Mouse (Mus musculus) MEL (cell line): ENCODE results near the gene Padi2. TPM values are rescaled to one million over a fixed set of nuclear protein-coding genes. Genes with fewer than 3 reads are reported as not detected.

Source experiments
- DNase-seq: peaks from one replicate; pipeline ENCODE4 v3.0.0; 2011; ENCODE audit warnings: low read depth, low spot score
- H3K27ac ChIP-seq: 2 replicates; pipeline ENCODE4 v1.5.1; 2012; ENCODE audit warnings: low read depth, mild to moderate bottlenecking, control low read depth, low read length, moderate library complexity; ENCODE audit not compliant: control insufficient read depth
- H3K27me3 ChIP-seq, 2 experiments: fragments of 150-350 bp in 1 of 2; sonication (generic) in 1 of 2; 2 replicates each; pipeline ENCODE4 v1.6.1; 2012; ENCODE audit warnings: low read length in 2 of 2, mild to moderate bottlenecking in 2 of 2, improper control_type of control experiment in 1 of 2, moderate library complexity in 1 of 2; ENCODE audit not compliant: insufficient read depth in 2 of 2, control insufficient read depth in 1 of 2
- H3K36me3 ChIP-seq, 2 experiments: 2 replicates each; pipeline ENCODE4 v1.6.1; 2012 to 2014; ENCODE audit warnings: low read length in 2 of 2, improper control_type of control experiment in 1 of 2, inconsistent platforms in 1 of 2, mild to moderate bottlenecking in 1 of 2; ENCODE audit not compliant: insufficient read depth in 2 of 2, control insufficient read depth in 1 of 2
- H3K4me1 ChIP-seq, 2 experiments: fragments of 150-350 bp in 1 of 2; sonication (generic) in 1 of 2; 2 replicates each; pipeline ENCODE4 v1.6.1; 2012; ENCODE audit warnings: low read length in 2 of 2, improper control_type of control experiment in 1 of 2, mild to moderate bottlenecking in 1 of 2; ENCODE audit not compliant: insufficient read depth in 2 of 2, control insufficient read depth in 1 of 2
- H3K4me3 ChIP-seq, 2 experiments: fragments of 150-350 bp in 1 of 2; sonication (generic) in 1 of 2; 2 replicates each; pipeline ENCODE4 v1.5.1; 2012; ENCODE audit warnings: low read depth in 2 of 2, low read length in 2 of 2, mild to moderate bottlenecking in 2 of 2, moderate library complexity in 2 of 2, control low read depth in 1 of 2, improper control_type of control experiment in 1 of 2; ENCODE audit not compliant: control insufficient read depth in 1 of 2, insufficient read depth in 1 of 2
- H3K79me2 ChIP-seq: 2 replicates; pipeline ENCODE4 v1.6.1; 2012; ENCODE audit warnings: mild to moderate bottlenecking, low read length, moderate library complexity; ENCODE audit not compliant: control insufficient read depth, poor library complexity, insufficient read depth
- H3K9ac ChIP-seq: 2 replicates; pipeline ENCODE4 v1.6.1; 2012; ENCODE audit warnings: low read depth, mild to moderate bottlenecking, control low read depth, low read length, moderate library complexity; ENCODE audit not compliant: control insufficient read depth, poor library complexity, severe bottlenecking
- H3K9me3 ChIP-seq: fragments of 150-350 bp; sonication (generic); replicated peaks from 2 replicates; pipeline ENCODE4 v1.6.1; 2012; ENCODE audit warnings: mild to moderate bottlenecking, low read length, improper control_type of control experiment, moderate library complexity; ENCODE audit not compliant: insufficient read depth
- CHD1 ChIP-seq: IDR thresholded peaks from 2 replicates; pipeline ENCODE4 v1.6.1; 2012; ENCODE audit warnings: low read depth, mild to moderate bottlenecking, inconsistent platforms, low read length, improper control_type of control experiment
- CTCF ChIP-seq, 3 experiments: IDR thresholded peaks in 2 of 3; conservative IDR thresholded peaks in 1 of 3; 2 replicates each; pipeline ENCODE4 v1.5.1; 2011 to 2012; ENCODE audit warnings: low read length in 3 of 3, low read depth in 2 of 3, mild to moderate bottlenecking in 2 of 3, improper control_type of control experiment in 1 of 3, inconsistent platforms in 1 of 3, mixed read lengths in 1 of 3, moderate library complexity in 1 of 3; ENCODE audit not compliant: control insufficient read depth in 1 of 3, insufficient read depth in 1 of 3, poor library complexity in 1 of 3, severe bottlenecking in 1 of 3
- EP300 ChIP-seq, 2 experiments: IDR thresholded peaks; 2 replicates each; pipeline ENCODE4 v1.6.1; 2011; ENCODE audit warnings: improper control_type of control experiment in 2 of 2, low read length in 2 of 2, low read depth in 1 of 2, mild to moderate bottlenecking in 1 of 2
- HCFC1 ChIP-seq: IDR thresholded peaks from 2 replicates; pipeline ENCODE4 v1.6.1; 2012; ENCODE audit warnings: low read depth, mild to moderate bottlenecking, inconsistent platforms, low read length, improper control_type of control experiment, moderate library complexity
- KAT2A ChIP-seq: conservative IDR thresholded peaks from 2 replicates; pipeline ENCODE4 v1.6.1; 2012; ENCODE audit warnings: low read depth, low read length, improper control_type of control experiment, inconsistent platforms
- MAFK ChIP-seq: IDR thresholded peaks from 2 replicates; pipeline ENCODE4 v1.6.1; 2011; ENCODE audit warnings: low read depth, mild to moderate bottlenecking, low read length, improper control_type of control experiment, borderline replicate concordance
- MAX ChIP-seq: IDR thresholded peaks from 2 replicates; pipeline ENCODE4 v1.6.1; 2011; ENCODE audit warnings: low read length, improper control_type of control experiment
- MYB ChIP-seq: IDR thresholded peaks from 2 replicates; pipeline ENCODE4 v1.6.1; 2011; ENCODE audit warnings: mild to moderate bottlenecking, low read depth, low read length, improper control_type of control experiment
- MYC ChIP-seq: IDR thresholded peaks from 2 replicates; pipeline ENCODE4 v1.6.1; 2011; ENCODE audit warnings: low read depth, mild to moderate bottlenecking, low read length, improper control_type of control experiment, moderate library complexity
- POLR2AphosphoS2 ChIP-seq: IDR thresholded peaks from 2 replicates; pipeline ENCODE4 v1.6.1; 2011; ENCODE audit warnings: low read length, improper control_type of control experiment
- RCOR1 ChIP-seq: IDR thresholded peaks from 2 replicates; pipeline ENCODE4 v1.6.1; 2012; ENCODE audit warnings: low read depth, mild to moderate bottlenecking, inconsistent platforms, low read length, improper control_type of control experiment
- TAL1 ChIP-seq: IDR thresholded peaks from 2 replicates; pipeline ENCODE4 v1.6.1; 2012; ENCODE audit warnings: mild to moderate bottlenecking, inconsistent platforms, low read length, moderate library complexity, mixed read lengths
- TBP ChIP-seq: IDR thresholded peaks from 2 replicates; pipeline ENCODE4 v1.8.0; 2011; ENCODE audit warnings: low read depth, low read length, improper control_type of control experiment
- TCF12 ChIP-seq: IDR thresholded peaks from 2 replicates; pipeline ENCODE4 v1.6.1; 2014; ENCODE audit warnings: low read depth, mild to moderate bottlenecking, inconsistent platforms, low read length, improper control_type of control experiment, moderate library complexity
- USF1 ChIP-seq: IDR thresholded peaks from 2 replicates; pipeline ENCODE4 v1.6.1; 2014; ENCODE audit warnings: low read depth, mild to moderate bottlenecking, inconsistent platforms, low read length, improper control_type of control experiment, moderate library complexity
- ZC3H11A ChIP-seq: IDR thresholded peaks from 2 replicates; pipeline ENCODE4 v1.6.1; 2012; ENCODE audit warnings: low read depth, mild to moderate bottlenecking, inconsistent platforms, low read length, improper control_type of control experiment
- ZMIZ1 ChIP-seq: IDR thresholded peaks from 2 replicates; pipeline ENCODE4 v1.6.1; 2012; ENCODE audit warnings: low read depth, mild to moderate bottlenecking, inconsistent platforms, low read length, improper control_type of control experiment, moderate library complexity
- polyA plus RNA-seq, 2 experiments: library from polyadenylated mRNA; stranded (reverse) in 1 of 2; unstranded in 1 of 2; fragments of >175 nt in 1 of 2; fragments of >200 nt in 1 of 2; gene quantifications; 2 replicates each; pipeline versions ENCODE4 v1.2.1 to v1.2.4; 2012; ENCODE audit warnings: low replicate concordance in 2 of 2, low read depth in 1 of 2; ENCODE audit not compliant: insufficient read length in 2 of 2, insufficient read depth in 1 of 2, missing spikeins in 1 of 2
- total RNA-seq: library from RNA; depleted of rRNA; stranded (reverse); fragments of 300-350 nt; gene quantifications from 2 replicates; pipeline ENCODE4 v1.2.3, GENCODE M21; 2012

Gene Padi2
- total and polyA plus RNA-seq, 3 experiments = 0.07 to 0.27 TPM; not detected in 1

GRCm38 (mm10) chr4:140944356-140944755 is 38.2 kb downstream of the Padi2 start:
- Histone ChIP-seq H3K27me3 (no peaks in the 10 kb centered on the region), H3K9ac (no peak overlapping the region), H3K4me3 (no peak overlapping the region), H3K9me3 (no peaks in the 10 kb centered on the region), H3K36me3 (peaks cover 0 to 12% of the 10 kb centered on the region in 2 experiments; a peak in 2 of 4 replicates), H3K27ac (no peak overlapping the region), H3K79me2 (no peaks in the 10 kb centered on the region), H3K4me1 (peaks cover 5 to 23% of the 10 kb centered on the region in 2 experiments; a peak in 3 of 4 replicates)
- TF ChIP-seq HCFC1 (no peak), CTCF (IDR thresholded peaks at IDR 0.05 in 2 of 3, conservative IDR thresholded peaks at IDR 0.05 in 1 of 3; ENCODE audit: control insufficient read depth in 1 of 3, insufficient read depth in 1 of 3, low read depth in 2 of 3, low read length in 3 of 3, poor library complexity in 1 of 3, severe bottlenecking in 1 of 3) (no peak), MYC (no peak), TBP (no peak), MYB (no peak), MAX (no peak), MAFK (no peak), POLR2AphosphoS2 (no peak), TAL1 (no peak), CHD1 (no peak), TCF12 (no peak)
- DNase-seq = no peak

DNA sequence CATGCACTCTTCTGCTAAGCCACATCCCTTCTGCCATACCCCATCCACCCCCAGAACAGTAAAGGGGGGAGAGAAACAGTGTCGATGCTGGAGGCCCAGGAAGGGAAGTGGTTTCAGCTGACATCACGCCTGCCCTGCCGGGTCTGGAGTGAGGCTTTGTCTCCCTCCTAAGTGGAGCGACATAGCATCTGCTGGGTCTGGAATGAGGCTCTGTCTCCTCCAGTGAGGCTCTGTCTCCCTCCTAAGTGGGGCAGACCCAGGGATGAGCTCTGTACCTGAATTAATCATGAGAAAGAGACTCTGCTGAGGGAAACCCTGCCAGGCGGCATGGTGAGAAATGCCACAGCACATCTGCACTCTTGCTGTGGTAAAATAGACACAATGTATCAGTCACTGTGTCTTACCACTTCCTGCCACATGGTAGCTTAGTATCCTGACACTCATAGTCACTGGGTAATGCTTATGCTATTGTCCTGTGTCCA is 38.9 kb downstream of the Padi2 start:
- no peak for TF ChIP-seq RCOR1
- 0 out of 2 replicates have a peak, but pooled peaks have one; percentile 42 for TF ChIP-seq TBP
- no peak for TF ChIP-seq ZC3H11A
- peak; percentile 48 for DNase-seq
- peak overlapping the region; percentile 35 for H3K27ac ChIP-seq
- peaks cover 5 to 23% of the 10 kb centered on the region in 2 experiments; a peak in 3 of 4 replicates for H3K4me1 ChIP-seq
- H3K36me3 ChIP-seq = peaks cover 0 to 12% of the 10 kb centered on the region in 2 experiments; a peak in 2 of 4 replicates
- peak overlapping the region; percentile 26; the same call in 1 of the 2 replicates for H3K9ac ChIP-seq
- H3K27me3 ChIP-seq = no peaks in the 10 kb centered on the region
- no peaks in the 10 kb centered on the region for H3K79me2 ChIP-seq
- H3K9me3 ChIP-seq = no peaks in the 10 kb centered on the region
- H3K4me3 ChIP-seq = no peak overlapping the region; a peak in 1 of 4 replicates

- H3K79me2 ChIP-seq = no peaks in the 10 kb centered on the region
- no peak overlapping the region for H3K9ac ChIP-seq
- H3K27me3 ChIP-seq = no peaks in the 10 kb centered on the region
- H3K36me3 ChIP-seq = peaks cover 0 to 12% of the 10 kb centered on the region in 2 experiments; a peak in 2 of 4 replicates
- TF ChIP-seq EP300 (IDR thresholded peaks at IDR 0.05; ENCODE audit: low read depth in 1 of 2, low read length in 2 of 2) = no peak
- TF ChIP-seq MYC = no peak
- TF ChIP-seq USF1 = no peak
- TF ChIP-seq ZC3H11A = no peak
- TF ChIP-seq ZMIZ1 = no peak
- TF ChIP-seq KAT2A = no peak
- no peak for DNase-seq
- H3K4me3 ChIP-seq = no peak overlapping the region
- H3K27ac ChIP-seq = peak overlapping the region; percentile 20; the same call in 1 of the 2 replicates
- peaks cover 5 to 23% of the 10 kb centered on the region in 2 experiments; a peak in 3 of 4 replicates for H3K4me1 ChIP-seq
- H3K9me3 ChIP-seq = no peaks in the 10 kb centered on the region
Measured at GRCm38 (mm10) chr4:140945571-140945970, 39.4 kb downstream of the Padi2 start.
